In the genomic region with DNA sequence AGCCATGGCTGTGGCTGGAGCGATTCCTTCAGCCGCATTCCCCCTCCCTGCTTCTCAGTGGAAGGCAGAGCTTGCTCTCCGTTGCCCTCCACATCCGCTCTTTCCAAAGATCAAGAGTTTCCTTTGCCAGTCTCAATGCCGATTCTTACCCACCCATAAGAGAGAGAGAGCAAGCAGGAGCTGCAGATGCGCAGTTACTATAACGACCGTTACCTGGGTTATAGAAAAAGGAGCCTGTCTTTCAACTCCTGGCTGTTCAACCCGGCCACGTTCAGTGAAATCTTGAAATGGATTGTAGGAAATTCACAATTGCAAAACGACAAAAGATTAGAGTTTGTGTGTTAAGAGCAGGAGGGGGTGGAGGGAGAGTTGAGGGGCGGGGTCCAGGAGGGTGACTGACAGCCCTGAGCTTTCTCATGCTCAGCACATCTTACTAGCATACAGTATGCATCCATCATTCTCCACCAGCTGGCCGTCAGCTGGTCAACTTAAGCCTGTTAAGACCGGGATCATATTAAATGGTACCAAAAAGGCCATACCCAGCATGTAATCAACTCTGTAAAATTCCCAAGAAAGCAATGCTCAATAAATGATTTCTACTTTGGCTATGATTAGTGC, we compare ENCODE assay signal across 28 mouse cellular contexts.
A peak's percentile ranks its signal among the peaks of the same experiment; 100 is the strongest.
DNase-seq lines count a peak whose midpoint lies in the region; ATAC-seq lines count a peak whose summit lies in the region.
"Had no signal": no experiment of that assay in that cellular context is flagged by ENCODE, and none has a peak within 500 bp of the region (broad histone marks: within the 10 kb centered on the region; RNA-seq: fewer than 3 reads in every experiment).

No protein-coding gene starts in this region.

- no peak overlapping the region for H3K9ac ChIP-seq in midbrain, embryonic 16.5 days (ENCODE audit: low read depth, low read length)
- H3K9ac ChIP-seq in midbrain, embryonic 11.5 days (ENCODE audit: low read length) = no peak overlapping the region
- H3K9ac ChIP-seq: embryonic facial prominence, embryonic 15.5 days; heart, embryonic 12.5 days; heart, embryonic 15.5 days; hindbrain, embryonic 14.5 days had no signal

- intact Hi-C loops in heart, postnatal 25 days (cut with DNase I) = loop anchor here (5.0 kb wide), 1 partner anchor 39 kb away; no protein-coding TSS in a partner anchor

- H3K27me3 ChIP-seq in midbrain, embryonic 16.5 days (ENCODE audit: control insufficient read depth, insufficient read depth, low read depth, low read length) = no peaks in the 10 kb centered on the region
- H3K27me3 ChIP-seq in midbrain, embryonic 11.5 days (ENCODE audit: control insufficient read depth, insufficient read depth, low read length) = no peaks in the 10 kb centered on the region
- H3K27me3 ChIP-seq: embryonic facial prominence, embryonic 15.5 days; heart, embryonic 12.5 days; heart, embryonic 15.5 days had no signal

- DNase-seq in heart, adult 11 months = peak; percentile 71
- DNase-seq in heart, postnatal 25 days (ENCODE audit: low spot score) = no peak
- no peak for DNase-seq in midbrain, embryonic 11.5 days (ENCODE audit: low spot score, missing footprints)
- DNase-seq in ES-CJ7 (ENCODE audit: low read depth, low spot score) (peak; percentile 19), R1 (ENCODE audit: low read depth, low spot score) (peak; percentile 67)
- DNase-seq in right cerebral cortex, adult 18-20 months = no peak
- DNase-seq: adrenal gland, adult 2 months; adrenal gland, postnatal 14 days; cerebellum, adult 11 months; cerebellum, adult 2 months; cerebellum, postnatal 10 days; cerebellum, postnatal 36 days; embryo, embryonic 11 days; gastrocnemius, postnatal 10 days; gastrocnemius, postnatal 36 days; heart, adult 18-20 months; heart, postnatal 10 days; heart, postnatal 4 days had no signal

- no peaks in the 10 kb centered on the region for H3K9me3 ChIP-seq in midbrain, embryonic 16.5 days (replicated peaks; ENCODE audit: control insufficient read depth, low read length, poor library complexity, severe bottlenecking)
- H3K9me3 ChIP-seq in midbrain, embryonic 11.5 days (ENCODE audit: control insufficient read depth, low read length) = no peaks in the 10 kb centered on the region
- H3K9me3 ChIP-seq: embryonic facial prominence, embryonic 15.5 days; heart, embryonic 15.5 days had no signal

- H3K4me1 ChIP-seq in midbrain, embryonic 16.5 days (ENCODE audit: control insufficient read depth, insufficient read depth, low read length) = no peaks in the 10 kb centered on the region
- H3K4me1 ChIP-seq in midbrain, embryonic 11.5 days (ENCODE audit: control insufficient read depth, insufficient read depth, low read length) = no peaks in the 10 kb centered on the region
- H3K4me1 ChIP-seq: embryonic facial prominence, embryonic 15.5 days; heart, embryonic 12.5 days had no signal

- H3K4me2 ChIP-seq in midbrain, embryonic 16.5 days (ENCODE audit: low read length) = no peak overlapping the region
- H3K4me2 ChIP-seq in midbrain, embryonic 11.5 days = no peak overlapping the region
- H3K4me2 ChIP-seq: embryonic facial prominence, embryonic 15.5 days; heart, embryonic 12.5 days; heart, embryonic 15.5 days; hindbrain, embryonic 14.5 days had no signal

- WGBS in midbrain, embryonic 16.5 days = 73% methylated on average over 14 of the region's 14 CpGs
- WGBS in midbrain, embryonic 11.5 days = 90% methylated on average over 14 of the region's 14 CpGs

- H3K27ac ChIP-seq in midbrain, embryonic 16.5 days (ENCODE audit: low read length) = no peak overlapping the region
- no peak overlapping the region for H3K27ac ChIP-seq in midbrain, embryonic 11.5 days (ENCODE audit: low read depth, low read length)
- H3K27ac ChIP-seq: embryonic facial prominence, embryonic 15.5 days; heart, embryonic 15.5 days; hindbrain, embryonic 14.5 days; hindbrain, postnatal 0 days had no signal

- peak; percentile 43; the same call in 1 of the 2 replicates for ATAC-seq in midbrain, embryonic 16.5 days
- ATAC-seq in midbrain, embryonic 11.5 days (ENCODE audit: low FRiP score) = no peak
- ATAC-seq: CD4-positive, CD25-positive, alpha-beta regulatory T cell, adult 4 months; forebrain, embryonic 14.5 days; hindbrain, postnatal 0 days; inflammation-experienced regulatory T-cells, adult 6 months; intestine, embryonic 16.5 days had no signal

- H3K4me3 ChIP-seq in midbrain, embryonic 16.5 days (ENCODE audit: low read depth, low read length) = no peak overlapping the region
- no peak overlapping the region for H3K4me3 ChIP-seq in midbrain, embryonic 11.5 days (ENCODE audit: low read depth, low read length)
- H3K4me3 ChIP-seq: embryonic facial prominence, embryonic 15.5 days; heart, embryonic 12.5 days; heart, embryonic 15.5 days had no signal

- H3K36me3 ChIP-seq in midbrain, embryonic 16.5 days (ENCODE audit: control insufficient read depth, insufficient read depth, low read length) = no peaks in the 10 kb centered on the region
- H3K36me3 ChIP-seq in midbrain, embryonic 11.5 days (ENCODE audit: control insufficient read depth, insufficient read depth, low read length) = no peaks in the 10 kb centered on the region
- H3K36me3 ChIP-seq: embryonic facial prominence, embryonic 15.5 days; heart, embryonic 12.5 days; heart, embryonic 15.5 days had no signal

Comparison
In these comparisons a context has a peak if more than half of its experiments do, and no peak if none do; other contexts are left out.
1. DNase-seq: peak in heart, adult 11 months (single experiment), ES-CJ7 (single experiment) and R1 (single experiment); none in heart, postnatal 25 days (single experiment), midbrain, embryonic 11.5 days (single experiment) and right cerebral cortex, adult 18-20 months (single experiment).